Mouse (Mus musculus): Measurements from ENCODE around the gene Lrrc4. TPM values are rescaled to one million over a fixed set of nuclear protein-coding genes. Genes with fewer than 3 reads are reported as not detected.

Lrrc4 gene
- polyA plus RNA-seq, 1 experiment from 2014 or later, result 5.6 TPM

GRCm38 (mm10) chr6:28853164-28853563, 21.6 kb upstream of the Lrrc4 start:
- WGBS, result 31% methylated on average over 3 of the region's 3 CpGs
- H3K27me3 ChIP-seq, result no peaks in the 10 kb centered on the region
- H3K4me3 ChIP-seq, result no peak overlapping the region
- no peaks in the 10 kb centered on the region for H3K9me3 ChIP-seq
- H3K9ac ChIP-seq, result peak overlapping the region; percentile 29; the same call in 1 of the 2 replicates
- no peak overlapping the region for H3K4me2 ChIP-seq
- peak overlapping the region; percentile 49 for H3K27ac ChIP-seq
- H3K4me1 ChIP-seq (replicated peaks), result peaks cover 65% of the 10 kb centered on the region
- ATAC-seq (ENCODE audit: low FRiP score), result no peak
- H3K36me3 ChIP-seq, result no peaks in the 10 kb centered on the region

GRCm38 (mm10) chr6:28852342-28852741, 20.8 kb upstream of the Lrrc4 start:
- ATAC-seq (ENCODE audit: low FRiP score), result no peak
- Histone ChIP-seq H3K9ac (0 out of 2 replicates have a peak overlapping the region, but pooled peaks have one; percentile 39), H3K4me2 (no peak overlapping the region), H3K4me3 (no peak overlapping the region), H3K27ac (no peak overlapping the region), H3K9me3 (no peaks in the 10 kb centered on the region), H3K4me1 (replicated peaks) (peaks cover 72% of the 10 kb centered on the region), H3K27me3 (no peaks in the 10 kb centered on the region), H3K36me3 (no peaks in the 10 kb centered on the region)
- WGBS, result 75% methylated on average over 7 of the region's 7 CpGs

- Histone ChIP-seq H3K4me2 (no peak overlapping the region), H3K9ac (no peak overlapping the region), H3K4me1 (replicated peaks) (peaks cover 78% of the 10 kb centered on the region), H3K36me3 (no peaks in the 10 kb centered on the region), H3K9me3 (no peaks in the 10 kb centered on the region), H3K4me3 (no peak overlapping the region), H3K27me3 (no peaks in the 10 kb centered on the region), H3K27ac (no peak overlapping the region)
- 92% methylated on average over 9 of the region's 9 CpGs for WGBS
- ATAC-seq (ENCODE audit: low FRiP score), result no peak
Observed at GRCm38 (mm10) chr6:28850326-28850900, 18.9 kb upstream of the Lrrc4 start.

GRCm38 (mm10) chr6:28849317-28849716, 17.8 kb upstream of the Lrrc4 start:
- Histone ChIP-seq H3K27ac (peak overlapping the region; percentile 60), H3K4me1 (replicated peaks) (peaks cover 76% of the 10 kb centered on the region), H3K36me3 (no peaks in the 10 kb centered on the region), H3K9me3 (no peaks in the 10 kb centered on the region), H3K9ac (no peak overlapping the region), H3K4me3 (no peak overlapping the region), H3K27me3 (no peaks in the 10 kb centered on the region), H3K4me2 (no peak overlapping the region)
- WGBS, result 43% methylated on average over 3 of the region's 3 CpGs
- ATAC-seq (ENCODE audit: low FRiP score), result peak; percentile 41; the same call in 1 of the 2 replicates

GRCm38 (mm10) chr6:28848891-28849290, 17.3 kb upstream of the Lrrc4 start:
- ATAC-seq (ENCODE audit: low FRiP score), result no peak
- no peaks in the 10 kb centered on the region for H3K27me3 ChIP-seq
- no peak overlapping the region for H3K4me3 ChIP-seq
- no peak overlapping the region for H3K4me2 ChIP-seq
- H3K36me3 ChIP-seq, result no peaks in the 10 kb centered on the region
- WGBS, result 45% methylated on average over 9 of the region's 9 CpGs
- H3K4me1 ChIP-seq (replicated peaks), result peaks cover 72% of the 10 kb centered on the region
- no peak overlapping the region for H3K9ac ChIP-seq
- no peaks in the 10 kb centered on the region for H3K9me3 ChIP-seq
- peak overlapping the region; percentile 60 for H3K27ac ChIP-seq

GRCm38 (mm10) chr6:28848285-28848794, 16.8 kb upstream of the Lrrc4 start:
- Histone ChIP-seq H3K9ac (no peak overlapping the region), H3K27me3 (no peaks in the 10 kb centered on the region), H3K4me2 (no peak overlapping the region), H3K27ac (peak overlapping the region; percentile 60), H3K4me3 (no peak overlapping the region), H3K4me1 (replicated peaks) (peaks cover 66% of the 10 kb centered on the region), H3K9me3 (no peaks in the 10 kb centered on the region), H3K36me3 (no peaks in the 10 kb centered on the region)
- 61% methylated on average over 6 of the region's 6 CpGs for WGBS
- ATAC-seq (ENCODE audit: low FRiP score), result no peak

- Histone ChIP-seq H3K27me3 (no peaks in the 10 kb centered on the region), H3K4me2 (no peak overlapping the region), H3K4me3 (no peak overlapping the region), H3K36me3 (no peaks in the 10 kb centered on the region), H3K9me3 (no peaks in the 10 kb centered on the region), H3K27ac (no peak overlapping the region), H3K4me1 (replicated peaks) (peaks cover 65% of the 10 kb centered on the region), H3K9ac (no peak overlapping the region)
- ATAC-seq (ENCODE audit: low FRiP score), result no peak
- WGBS, result 76% methylated on average over 6 of the region's 6 CpGs
Observed at GRCm38 (mm10) chr6:28847616-28848015, 16.1 kb upstream of the Lrrc4 start.

- Histone ChIP-seq H3K36me3 (no peaks in the 10 kb centered on the region), H3K9ac (no peak overlapping the region), H3K4me1 (replicated peaks) (peaks cover 68% of the 10 kb centered on the region), H3K27ac (no peak overlapping the region), H3K27me3 (no peaks in the 10 kb centered on the region), H3K9me3 (no peaks in the 10 kb centered on the region), H3K4me2 (no peak overlapping the region), H3K4me3 (no peak overlapping the region)
- ATAC-seq (ENCODE audit: low FRiP score), result no peak
- WGBS, result 68% methylated on average over 4 of the region's 4 CpGs
Observed at GRCm38 (mm10) chr6:28845610-28846009, 14.1 kb upstream of the Lrrc4 start.

GRCm38 (mm10) chr6:28842375-28843276, 11.1 kb upstream of the Lrrc4 start:
- ATAC-seq (ENCODE audit: low FRiP score), result peak; percentile 86
- WGBS, result 19% methylated on average over 4 of the region's 4 CpGs
- Histone ChIP-seq H3K27me3 (no peaks in the 10 kb centered on the region), H3K4me2 (no peak overlapping the region), H3K36me3 (no peaks in the 10 kb centered on the region), H3K9me3 (no peaks in the 10 kb centered on the region), H3K4me1 (replicated peaks) (peaks cover 40% of the 10 kb centered on the region), H3K4me3 (no peak overlapping the region), H3K27ac (peak overlapping the region; percentile 75), H3K9ac (no peak overlapping the region)

GRCm38 (mm10) chr6:28841569-28841968, 10.0 kb upstream of the Lrrc4 start:
- Histone ChIP-seq H3K4me3 (no peak overlapping the region), H3K9ac (no peak overlapping the region), H3K36me3 (no peaks in the 10 kb centered on the region), H3K4me2 (no peak overlapping the region), H3K9me3 (no peaks in the 10 kb centered on the region), H3K4me1 (replicated peaks) (peaks cover 35% of the 10 kb centered on the region), H3K27me3 (no peaks in the 10 kb centered on the region), H3K27ac (0 out of 2 replicates have a peak overlapping the region, but pooled peaks have one; percentile 75)
- 76% methylated on average over 3 of the region's 3 CpGs for WGBS
- ATAC-seq (ENCODE audit: low FRiP score), result no peak

- Histone ChIP-seq H3K4me1 (replicated peaks) (peaks cover 16% of the 10 kb centered on the region), H3K4me3 (no peak overlapping the region), H3K27me3 (peaks cover 2% of the 10 kb centered on the region; the same call in 1 of the 2 replicates), H3K27ac (no peak overlapping the region), H3K4me2 (no peak overlapping the region), H3K9ac (no peak overlapping the region), H3K36me3 (no peaks in the 10 kb centered on the region), H3K9me3 (no peaks in the 10 kb centered on the region)
- ATAC-seq (ENCODE audit: low FRiP score), result no peak
Observed at GRCm38 (mm10) chr6:28836600-28836999, 5.1 kb upstream of the Lrrc4 start.

GRCm38 (mm10) chr6:28834046-28834445, 2.5 kb upstream of the Lrrc4 start:
- peak overlapping the region; percentile 97 for H3K4me2 ChIP-seq
- H3K4me1 ChIP-seq (replicated peaks), result peaks cover 36% of the 10 kb centered on the region
- H3K27ac ChIP-seq, result peak overlapping the region; percentile 98; the same call in 1 of the 2 replicates
- peaks cover 9% of the 10 kb centered on the region for H3K36me3 ChIP-seq
- peaks cover 9% of the 10 kb centered on the region; the same call in 1 of the 2 replicates for H3K27me3 ChIP-seq
- 23% methylated on average over 2 of the region's 2 CpGs for WGBS
- H3K9me3 ChIP-seq, result no peaks in the 10 kb centered on the region
- H3K9ac ChIP-seq, result peak overlapping the region; percentile 98
- H3K4me3 ChIP-seq, result peak overlapping the region; percentile 87
- ATAC-seq (ENCODE audit: low FRiP score), result no peak
